Mouse (Mus musculus): ENCODE results near the gene 6430571L13Rik.
A peak's percentile ranks its signal among the peaks of the same experiment; 100 is the strongest.

Gene 6430571L13Rik

DNA sequence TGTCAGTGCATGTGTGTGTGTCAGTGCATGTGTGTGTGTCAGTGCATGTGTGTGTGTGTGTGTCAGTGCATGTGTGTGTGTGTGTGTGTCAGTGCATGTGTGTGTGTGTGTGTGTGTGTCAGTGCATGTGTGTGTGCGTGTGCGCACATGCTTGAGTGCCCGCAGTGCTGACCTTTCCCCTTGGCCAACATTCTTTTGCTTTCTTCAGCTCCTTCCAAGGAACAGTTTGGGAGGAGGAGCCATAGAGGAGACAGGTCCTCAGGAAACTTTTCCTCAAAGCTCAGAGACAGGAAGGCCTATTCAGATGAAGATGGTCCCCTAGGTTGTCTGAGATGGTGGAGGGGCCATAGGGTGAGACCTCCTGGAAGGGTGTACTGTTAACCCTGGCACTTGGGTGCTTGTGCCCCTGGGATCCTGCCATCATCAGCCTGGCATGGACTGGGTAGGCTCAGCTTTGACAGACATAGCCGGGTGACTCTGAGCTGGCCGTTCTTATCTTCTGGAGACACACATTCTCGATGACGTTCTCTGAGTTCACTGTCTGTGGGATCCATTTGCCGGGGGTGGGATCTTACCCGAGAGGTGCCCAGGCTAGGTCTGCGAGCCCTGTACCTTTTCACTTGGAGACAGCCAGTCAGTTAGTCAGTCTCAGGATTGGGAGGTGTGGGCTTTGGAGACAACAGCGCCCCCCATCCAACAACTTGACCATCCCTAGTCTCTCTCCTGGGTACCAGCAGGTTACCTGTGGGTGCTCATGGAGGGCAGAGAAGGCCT lies 33.1 kb upstream of the 6430571L13Rik start:
- DNase-seq (ENCODE audit: low spot score): no peak

- DNase-seq (ENCODE audit: low spot score): peak; percentile 23
Measured at GRCm38 (mm10) chr9:107307886-107308285, 32.5 kb upstream of the 6430571L13Rik start.

DNA sequence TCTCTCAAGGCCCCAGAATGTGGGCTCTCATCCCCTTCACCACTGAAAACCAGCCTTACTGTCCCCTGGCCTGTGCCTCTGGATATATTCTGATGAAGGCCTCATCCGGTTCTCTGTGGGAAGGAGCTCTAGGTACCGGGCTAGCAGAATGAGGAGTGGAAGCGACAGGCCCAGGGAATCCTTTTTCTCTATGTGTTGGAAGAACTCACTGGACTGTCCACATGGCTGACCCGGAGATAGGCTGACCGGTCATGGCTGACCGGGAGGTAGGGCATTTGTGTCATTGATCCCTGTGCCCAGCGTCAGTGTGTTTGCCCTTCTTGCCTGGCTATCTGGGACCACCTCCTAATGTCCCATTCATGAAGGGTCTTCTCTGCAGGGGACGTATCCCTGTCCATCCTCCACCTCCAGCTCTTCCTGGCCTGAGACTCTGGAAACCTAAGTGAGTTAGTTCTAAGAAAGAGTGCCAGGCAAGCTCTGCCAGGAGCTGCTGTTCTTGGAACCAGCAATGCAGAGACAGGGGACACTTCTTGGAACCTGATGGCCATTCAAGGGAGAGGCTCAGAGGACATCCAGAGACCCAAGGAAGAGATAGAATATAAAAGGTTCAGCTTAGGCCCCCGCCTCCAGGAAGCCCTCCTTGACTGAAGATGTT lies 31.9 kb upstream of the 6430571L13Rik start:
- no peak for DNase-seq (ENCODE audit: low spot score)

GRCm38 (mm10) chr9:107309171-107309570 lies 31.2 kb upstream of the 6430571L13Rik start:
- no peak for DNase-seq (ENCODE audit: low spot score)

DNA sequence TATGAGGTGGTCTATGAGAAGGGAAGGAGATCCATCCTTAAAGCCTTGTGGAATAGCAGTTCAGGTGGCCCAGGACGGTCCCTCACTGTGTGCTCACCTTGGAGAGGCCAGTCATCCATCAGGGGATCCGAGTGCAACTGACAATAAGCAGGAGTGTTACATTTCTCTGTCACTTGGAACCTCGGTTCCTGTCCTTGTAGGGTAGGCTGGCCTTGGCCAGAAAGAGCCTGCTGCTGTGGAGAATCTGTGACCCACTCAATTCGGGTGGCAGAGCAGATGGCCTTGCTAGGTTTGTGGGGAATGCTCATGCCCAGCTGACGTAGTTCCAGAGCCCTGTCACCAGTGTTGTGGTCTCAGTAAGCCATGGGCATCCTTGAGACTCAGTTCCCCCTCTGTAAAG lies 30.8 kb upstream of the 6430571L13Rik start:
- no peak for DNase-seq (ENCODE audit: low spot score)

- no peak for DNase-seq (ENCODE audit: low spot score)
Measured at GRCm38 (mm10) chr9:107312811-107313584, 27.4 kb upstream of the 6430571L13Rik start.

GRCm38 (mm10) chr9:107313926-107314325 lies 26.5 kb upstream of the 6430571L13Rik start:
- DNase-seq (ENCODE audit: low spot score): no peak

DNA sequence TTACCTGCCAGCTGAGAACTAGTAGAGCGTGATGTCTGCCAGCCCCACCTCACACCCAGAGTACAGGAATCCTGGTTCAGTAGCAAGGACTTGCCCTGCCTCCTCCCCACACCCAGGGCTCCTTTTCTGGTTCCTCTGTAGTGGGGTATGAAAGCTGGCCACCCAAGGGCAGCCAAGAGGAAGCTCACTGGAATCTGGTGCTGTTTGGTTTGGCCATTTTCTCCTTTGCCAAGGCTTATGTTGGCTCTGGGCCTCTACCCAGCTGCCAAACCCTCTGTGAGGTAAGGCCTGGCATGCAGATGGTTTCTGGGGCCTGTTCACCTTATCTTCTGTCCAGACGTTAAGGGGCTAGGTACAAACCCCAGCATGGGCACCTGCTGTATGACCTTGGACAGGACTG lies 24.6 kb upstream of the 6430571L13Rik start:
- no peak for DNase-seq (ENCODE audit: low spot score)

- DNase-seq (ENCODE audit: low spot score): no peak
Measured at GRCm38 (mm10) chr9:107322461-107323050, 17.8 kb upstream of the 6430571L13Rik start.

GRCm38 (mm10) chr9:107323558-107323957 lies 16.8 kb upstream of the 6430571L13Rik start:
- DNase-seq (ENCODE audit: low spot score): no peak

DNA sequence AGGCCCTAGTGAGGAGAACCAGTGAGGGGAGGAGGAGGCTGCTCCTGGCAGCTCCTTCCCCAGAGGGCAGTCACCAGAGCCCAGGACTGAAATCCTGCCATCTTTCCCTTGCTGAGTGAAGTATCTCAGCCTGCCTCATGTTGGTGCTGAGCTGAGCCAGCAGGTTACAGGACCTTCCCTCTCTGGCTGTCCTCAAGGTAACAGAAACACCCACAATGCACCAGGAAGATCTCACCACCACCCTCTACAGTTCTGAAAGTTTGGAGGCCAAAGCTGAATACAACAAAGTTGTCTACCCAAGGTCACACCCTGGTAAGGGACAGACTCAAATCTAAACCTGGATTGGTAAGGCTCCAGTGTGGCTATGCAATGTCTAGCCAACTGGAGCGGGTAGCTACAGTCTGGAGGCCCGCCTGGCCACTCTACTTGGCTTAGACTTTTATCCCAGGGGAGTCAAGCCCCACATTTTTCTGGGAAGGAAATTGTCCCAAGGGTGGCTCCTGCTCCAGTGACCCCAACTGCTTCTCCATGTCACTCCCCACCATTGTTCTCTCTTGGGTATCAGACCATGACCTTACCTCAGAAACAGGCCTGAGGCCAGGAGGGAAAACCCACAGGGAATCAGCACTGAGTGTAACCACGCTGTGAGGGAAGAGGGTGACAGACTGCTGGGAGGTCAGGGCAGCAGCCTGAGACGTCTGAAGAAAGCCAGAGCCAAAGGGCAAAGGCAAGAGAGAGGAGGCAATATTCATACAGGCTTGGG lies 15.4 kb upstream of the 6430571L13Rik start:
- no peak for DNase-seq (ENCODE audit: low spot score)

GRCm38 (mm10) chr9:107325904-107326303 lies 14.5 kb upstream of the 6430571L13Rik start:
- DNase-seq (ENCODE audit: low spot score): no peak

DNA sequence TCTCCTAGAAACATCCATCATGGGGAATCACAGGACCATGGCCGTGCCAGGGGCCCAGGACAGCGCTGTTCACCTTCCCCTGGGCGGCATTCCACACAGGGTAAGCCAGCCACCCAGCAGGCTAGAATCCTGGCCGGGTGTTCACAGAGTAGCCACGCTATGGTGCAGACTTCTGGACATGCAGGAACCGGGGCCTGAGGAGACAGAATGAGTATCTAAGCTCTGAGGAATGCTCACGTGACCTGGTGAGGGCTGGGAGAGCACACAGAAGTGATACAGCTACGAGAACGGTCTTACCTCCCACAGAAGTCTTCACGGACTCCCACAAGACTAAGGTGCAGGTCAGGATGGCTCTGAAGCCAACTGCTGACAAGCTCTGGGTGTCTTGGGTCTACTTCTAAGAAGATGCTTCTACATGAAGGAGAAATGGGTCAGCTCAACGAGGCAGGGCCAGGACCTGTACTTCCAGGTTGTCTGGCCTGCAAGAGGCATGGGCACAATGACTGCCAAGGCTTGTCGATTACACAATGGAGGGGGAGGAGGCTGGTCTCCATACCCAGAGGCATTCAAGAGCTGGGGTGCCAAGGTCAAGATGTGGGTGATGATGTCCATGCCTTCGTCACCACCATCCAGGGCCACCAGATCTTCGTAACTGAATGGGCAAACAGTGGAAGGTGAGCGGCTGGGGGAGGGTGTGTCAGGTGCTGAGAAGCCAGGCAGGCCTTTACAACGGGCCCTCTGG lies 12.4 kb upstream of the 6430571L13Rik start:
- DNase-seq (ENCODE audit: low spot score): no peak

GRCm38 (mm10) chr9:107330791-107331190 lies 9.6 kb upstream of the 6430571L13Rik start:
- no peak for DNase-seq (ENCODE audit: low spot score)

DNA sequence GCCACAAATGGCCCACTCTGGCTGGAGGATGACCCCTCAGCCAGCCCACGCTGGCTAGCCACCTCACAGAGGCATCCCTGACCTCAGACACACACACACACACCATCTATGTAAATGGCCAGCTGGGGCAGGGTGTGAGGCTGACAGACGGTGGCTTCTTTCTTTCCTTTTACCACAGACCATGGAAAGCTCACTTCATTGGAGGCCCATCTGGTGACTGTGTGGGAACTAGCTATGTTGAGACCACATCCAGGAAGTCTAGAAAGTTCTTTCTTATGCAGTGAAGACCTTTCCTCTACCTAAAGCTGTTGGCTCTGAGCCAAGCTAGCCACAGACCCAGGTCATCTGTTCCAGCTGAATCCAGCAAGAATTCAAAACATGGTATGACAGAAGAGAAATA lies 6.7 kb upstream of the 6430571L13Rik start:
- no peak for DNase-seq (ENCODE audit: low spot score)

DNA sequence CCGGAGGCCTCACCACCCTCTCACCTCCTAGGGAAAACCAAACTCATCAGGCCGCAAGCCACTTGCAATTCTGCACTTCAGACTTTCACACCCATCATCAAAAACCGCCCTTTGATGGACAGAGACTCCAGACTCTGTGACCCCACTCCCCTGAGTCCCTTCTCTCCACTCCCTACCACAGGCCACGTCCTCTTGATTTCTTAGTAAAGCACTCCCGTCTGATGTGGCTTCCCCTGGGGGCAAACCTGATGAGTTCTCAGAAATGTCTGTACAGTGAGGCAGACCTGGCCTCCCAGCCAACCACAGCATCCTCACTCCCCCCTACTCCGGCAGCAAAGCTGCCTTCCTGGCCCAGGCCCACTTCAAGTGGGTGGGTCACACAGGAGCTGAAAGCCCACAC lies 6.0 kb upstream of the 6430571L13Rik start:
- no peak for DNase-seq (ENCODE audit: low spot score)

DNA sequence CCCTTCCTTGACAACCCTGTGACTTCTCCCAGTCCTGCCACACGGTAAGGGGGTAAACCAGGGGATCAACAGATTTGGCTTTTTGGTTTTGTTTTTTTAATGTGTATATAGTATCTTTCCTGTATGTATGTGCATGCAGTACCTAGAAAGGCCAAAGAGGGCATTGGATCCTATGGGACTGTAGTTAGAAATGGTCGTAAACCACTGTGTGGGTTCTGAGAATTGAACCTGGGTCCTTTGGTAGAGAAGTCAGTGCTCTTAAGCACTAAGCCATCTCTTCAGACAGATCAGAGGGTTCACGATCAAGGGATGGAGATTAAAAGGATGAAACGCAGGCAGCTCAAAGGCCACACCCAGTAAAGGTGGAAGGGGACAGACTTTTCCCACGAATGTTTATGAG lies 5.4 kb upstream of the 6430571L13Rik start:
- DNase-seq (ENCODE audit: low spot score): no peak

DNA sequence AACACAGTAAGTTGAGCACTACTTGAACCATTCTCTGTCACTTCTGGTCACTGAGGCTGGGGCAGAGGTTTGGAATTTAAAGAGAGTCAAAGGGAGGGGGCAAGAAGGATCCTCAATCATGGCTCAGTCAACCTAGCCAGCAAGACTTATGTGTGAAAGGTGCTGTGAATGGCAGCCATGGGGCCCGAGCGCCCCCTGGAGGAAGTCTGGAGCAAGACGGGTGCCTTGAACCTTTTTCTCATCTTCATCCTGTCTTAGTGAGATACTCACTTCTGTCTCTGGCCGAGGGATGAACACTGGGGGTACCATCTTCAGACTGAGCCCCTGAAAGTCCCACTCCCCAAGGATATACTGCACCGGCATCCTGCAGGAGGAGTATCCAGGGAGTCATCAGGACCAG lies 4.5 kb upstream of the 6430571L13Rik start:
- peak; percentile 60 for DNase-seq (ENCODE audit: low spot score)

GRCm38 (mm10) chr9:107336386-107336785 lies 4.0 kb upstream of the 6430571L13Rik start:
- DNase-seq (ENCODE audit: low spot score): no peak

DNA sequence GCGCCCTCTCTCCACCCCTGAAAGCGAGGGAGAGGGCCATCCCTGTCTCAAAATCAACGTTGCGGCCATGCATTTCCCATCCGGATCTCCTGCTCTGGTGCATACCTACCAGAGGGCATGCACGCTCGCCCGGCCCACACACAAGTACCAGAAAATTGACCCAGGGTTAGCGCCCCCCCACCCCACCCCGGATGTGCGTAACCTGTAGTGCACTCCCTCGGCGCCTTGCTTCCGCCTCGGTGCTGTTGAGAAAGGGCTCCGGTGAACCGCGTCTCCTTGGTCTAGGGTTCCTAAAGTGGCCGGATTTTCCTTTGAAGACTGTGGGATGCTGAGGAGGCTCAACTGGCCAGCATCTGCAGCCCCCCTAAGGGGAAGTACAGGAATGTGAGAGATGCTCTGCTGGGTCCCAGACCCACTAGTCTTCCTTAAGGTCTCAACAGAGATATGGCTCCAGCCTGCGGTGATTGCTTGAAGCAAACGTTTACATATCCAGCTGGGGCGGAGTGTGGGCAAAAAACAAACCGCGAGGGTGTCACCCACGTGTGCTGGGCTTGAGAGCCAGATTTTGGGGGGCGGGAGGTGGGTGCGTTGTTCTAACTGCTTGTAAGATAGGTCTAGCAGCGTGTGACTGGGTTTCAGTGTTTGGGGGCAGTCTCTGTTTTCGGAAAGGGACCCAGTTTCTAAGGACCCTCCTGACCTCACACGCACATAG lies 2.1 kb upstream of the 6430571L13Rik start, which contains the start of gene Hemk1:
Hemk1 (minus strand) TSS at position 179 of the 712 bp plus-strand sequence.
- DNase-seq (ENCODE audit: low spot score): peak; percentile 57
